8 mouse cellular contexts compared by ENCODE assay signal in genomic region chr6:8770341-8770740, GRCm38 (mm10). TPM values are rescaled to one million over a fixed set of nuclear protein-coding genes. Genes with fewer than 3 reads are reported as not detected.
DNase-seq lines count a peak whose midpoint lies in the region; ATAC-seq and TF ChIP-seq lines count a peak whose summit lies in the region.

No protein-coding gene starts in this region.

- 0 out of 2 replicates have a peak, but pooled peaks cover 6% of the 10 kb centered on the region for H3K36me3 ChIP-seq in hindbrain, embryonic 15.5 days
- no peaks in the 10 kb centered on the region for H3K36me3 ChIP-seq in hindbrain, postnatal 0 days (ENCODE audit: insufficient read depth, low read length)

- no peak overlapping the region for H3K9ac ChIP-seq in hindbrain, embryonic 15.5 days
- no peak overlapping the region for H3K9ac ChIP-seq in hindbrain, postnatal 0 days (replicated peaks; ENCODE audit: low read length)

- no peak for TF ChIP-seq CTCF in hindbrain, postnatal 0 days (IDR thresholded peaks at IDR 0.05; ENCODE audit: low read depth)

- no peaks in the 10 kb centered on the region for H3K9me3 ChIP-seq in hindbrain, embryonic 15.5 days
- H3K9me3 ChIP-seq in hindbrain, postnatal 0 days (ENCODE audit: low read length): no peaks in the 10 kb centered on the region

- DNase-seq in hindbrain, postnatal 0 days (ENCODE audit: low spot score): no peak
- DNase-seq in kidney, postnatal 36 days: peak; percentile 34 to 46
- DNase-seq in layer of hippocampus, adult 8-10 months (ENCODE audit: low spot score in 2 of 2): no peak
- no peak for DNase-seq in layer of hippocampus, adult 9-10 months (ENCODE audit: low spot score)

- H3K4me1 ChIP-seq in hindbrain, embryonic 15.5 days (replicated peaks): peaks cover 6% of the 10 kb centered on the region
- H3K4me1 ChIP-seq in hindbrain, postnatal 0 days (ENCODE audit: insufficient read depth, low read length): no peaks in the 10 kb centered on the region

- ATAC-seq in hindbrain, embryonic 15.5 days (ENCODE audit: low FRiP score, low read depth): peak; percentile 63; the same call in 1 of the 2 replicates
- no peak for ATAC-seq in hindbrain, postnatal 0 days
- ATAC-seq in granulocyte monocyte progenitor cell, adult 5-6 weeks (replicated peaks; ENCODE audit: poor library complexity, severe bottlenecking): peak; percentile 87
- peak; percentile 73 for ATAC-seq in megakaryocyte progenitor cell, adult 5-6 weeks (replicated peaks; ENCODE audit: poor library complexity)
- ATAC-seq in inflammation-experienced regulatory T-cells, adult 6 months: no peak

- H3K4me2 ChIP-seq in hindbrain, embryonic 15.5 days: no peak overlapping the region
- no peak overlapping the region for H3K4me2 ChIP-seq in hindbrain, postnatal 0 days (ENCODE audit: low read depth, low read length)

- WGBS in hindbrain, embryonic 15.5 days: 82% methylated on average over 10 of the region's 10 CpGs
- WGBS in hindbrain, postnatal 0 days: 74% methylated on average over 10 of the region's 10 CpGs

- no peaks in the 10 kb centered on the region for H3K27me3 ChIP-seq in hindbrain, embryonic 15.5 days
- no peaks in the 10 kb centered on the region for H3K27me3 ChIP-seq in hindbrain, postnatal 0 days (ENCODE audit: insufficient read depth, low read length)

- H3K4me3 ChIP-seq in hindbrain, embryonic 15.5 days: no peak overlapping the region
- no peak overlapping the region for H3K4me3 ChIP-seq in hindbrain, postnatal 0 days (ENCODE audit: low read length)

- peak overlapping the region; percentile 48; the same call in 1 of the 2 replicates for H3K27ac ChIP-seq in hindbrain, embryonic 15.5 days (replicated peaks)
- no peak overlapping the region; the same call in 1 of the 2 replicates for H3K27ac ChIP-seq in hindbrain, postnatal 0 days

RNA-seq across cellular contexts. Expression of gene Ica1, which starts 7.9 kb away (rescaled TPM):
- 67.1 and 71.3 TPM in 2 replicates for polyA plus RNA-seq in hindbrain, embryonic 15.5 days (2015; fragmentation: Nextera tagmentation; extraction: Ambion mirVana)
- total RNA-seq in hindbrain, postnatal 0 days (2014; rRNA removed): 38.2 and 50.0 TPM in 2 replicates
- 78.9 and 83.8 TPM in 2 replicates for polyA plus RNA-seq in hindbrain, postnatal 0 days (2015; fragmentation: Nextera tagmentation; extraction: Ambion mirVana)
- total RNA-seq in granulocyte monocyte progenitor cell, adult 5-6 weeks (2014; fragmentation: Nextera tagmentation): 21.6 and 36.8 TPM in 2 replicates
- 24.4 and 33.1 TPM in 2 replicates for total RNA-seq in granulocyte monocyte progenitor cell, adult 5-6 weeks (2017)
- 25.3 and 25.9 TPM in 2 replicates for total RNA-seq in megakaryocyte progenitor cell, adult 5-6 weeks (2015)
- 34.4 and 35.6 TPM in 2 replicates for total RNA-seq in megakaryocyte progenitor cell, adult 5-6 weeks (2017)
- polyA plus RNA-seq in inflammation-experienced regulatory T-cells, adult 6 months (2017; shearing (Covaris generic)): 10 to 100 TPM in 1 of 3 experiments, 1 to 10 TPM in 2; 2.2 to 11.5 (median 4.9) TPM
- total RNA-seq in layer of hippocampus, adult 8-10 months (2022): 10 to 100 TPM; 54.8 to 63.2 (median 57.9) TPM

Comparison
In these comparisons a context has a peak if more than half of its experiments do, and no peak if none do; other contexts are left out.
1. ATAC-seq: peak in hindbrain, embryonic 15.5 days (single experiment), granulocyte monocyte progenitor cell, adult 5-6 weeks (single experiment) and megakaryocyte progenitor cell, adult 5-6 weeks (single experiment); none in hindbrain, postnatal 0 days (single experiment) and inflammation-experienced regulatory T-cells, adult 6 months (single experiment).
2. DNase-seq: peak in kidney, postnatal 36 days (2 of 2); none in hindbrain, postnatal 0 days (single experiment), layer of hippocampus, adult 8-10 months (0 of 2) and layer of hippocampus, adult 9-10 months (single experiment).